Mouse (Mus musculus) lung, postnatal 0 days (tissue): ENCODE measurements around the gene Mpeg1. TPM values are rescaled to one million over a fixed set of nuclear protein-coding genes. Genes with fewer than 3 reads are reported as not detected.

Experiments
- ATAC-seq: fragments of 200-750 bp; cut with Nextera tagmentation; 2 replicates; pipeline ENCODE4 v1.8.0; 2017; ENCODE audit warnings: moderate library complexity
- DNase-seq: peaks from one replicate; pipeline ENCODE4 v3.0.0-alpha.2; 2016; ENCODE audit warnings: low spot score
- H3K27ac ChIP-seq: fragments of 300-500 bp; sonication (generic); 2 replicates; pipeline ENCODE4 v1.5.1; 2014; ENCODE audit warnings: antibody characterized with exemption, mild to moderate bottlenecking, low read length, mixed read lengths
- H3K27me3 ChIP-seq: fragments of 300-500 bp; sonication (generic); replicated peaks from 2 replicates; pipeline ENCODE4 v1.6.1; 2014; ENCODE audit warnings: low read length, mixed read lengths; ENCODE audit not compliant: insufficient read depth
- H3K36me3 ChIP-seq: fragments of 300-500 bp; sonication (generic); 2 replicates; pipeline ENCODE4 v1.6.1; 2014; ENCODE audit warnings: low read length, mixed read lengths; ENCODE audit not compliant: insufficient read depth
- H3K4me1 ChIP-seq: fragments of 300-500 bp; sonication (generic); 2 replicates; pipeline ENCODE4 v1.6.1; 2014; ENCODE audit warnings: antibody characterized with exemption, low read depth, low read length, mixed read lengths; ENCODE audit not compliant: insufficient read depth
- H3K4me2 ChIP-seq: fragments of 300-500 bp; sonication (generic); replicated peaks from 2 replicates; pipeline ENCODE4 v1.6.1; 2014; ENCODE audit warnings: low read depth, mild to moderate bottlenecking, low read length, moderate library complexity, mixed read lengths
- H3K4me3 ChIP-seq: fragments of 300-500 bp; sonication (generic); 2 replicates; pipeline ENCODE4 v1.5.1; 2014; ENCODE audit warnings: low read depth, low read length
- H3K9ac ChIP-seq: fragments of 300-500 bp; sonication (generic); replicated peaks from 2 replicates; pipeline ENCODE4 v1.6.1; 2014; ENCODE audit warnings: low read depth, mild to moderate bottlenecking
- H3K9me3 ChIP-seq: fragments of 300-500 bp; sonication (generic); 2 replicates; pipeline ENCODE4 v1.6.1; 2016; ENCODE audit warnings: low read length, mixed read lengths
- CTCF ChIP-seq: IDR thresholded peaks from 2 replicates; pipeline ENCODE4 v1.5.1; 2016; ENCODE audit warnings: antibody characterized with exemption, mild to moderate bottlenecking
- EP300 ChIP-seq: IDR thresholded peaks from 2 replicates; pipeline ENCODE4 v1.6.1; 2016; ENCODE audit warnings: antibody characterized with exemption, mild to moderate bottlenecking, control low read depth
- whole genome bisulfite sequencing: fragments of 180-500 bp; shearing (Covaris S2); extraction: QIAGEN DNeasy Blood & Tissue Kit; methylation state at CpG from one replicate; pipeline ENCODE4 v1.1.7; 2014; 5-methylcytosine and 5-hydroxymethylcytosine counted together
- polyA plus RNA-seq: library from polyadenylated mRNA; unstranded; fragments of >200 nt; fragmentation: Nextera tagmentation; extraction: Ambion mirVana; gene quantifications from 2 replicates; pipeline ENCODE4 v1.2.1, GENCODE M21; 2015

The Mpeg1 gene
- polyA plus RNA-seq, 1 experiment from 2014 or later: 5.5 TPM

- H3K9ac ChIP-seq: no peak overlapping the region
- ATAC-seq: peak; percentile 37; the same call in 1 of the 2 replicates
- H3K4me2 ChIP-seq: no peak overlapping the region
- no peaks in the 10 kb centered on the region for H3K27me3 ChIP-seq
- peak overlapping the region; percentile 47 for H3K27ac ChIP-seq
- DNase-seq: peak; percentile 65
- H3K36me3 ChIP-seq: no peaks in the 10 kb centered on the region
- H3K4me1 ChIP-seq: no peaks in the 10 kb centered on the region
- no peak overlapping the region for H3K4me3 ChIP-seq
- WGBS: 57% methylated on average over 5 of the region's 5 CpGs
- TF ChIP-seq EP300: no peak
- no peak for TF ChIP-seq CTCF
- H3K9me3 ChIP-seq: no peaks in the 10 kb centered on the region
Measured at GRCm38 (mm10) chr19:12440103-12440725, 20.4 kb upstream of the Mpeg1 start.

DNA sequence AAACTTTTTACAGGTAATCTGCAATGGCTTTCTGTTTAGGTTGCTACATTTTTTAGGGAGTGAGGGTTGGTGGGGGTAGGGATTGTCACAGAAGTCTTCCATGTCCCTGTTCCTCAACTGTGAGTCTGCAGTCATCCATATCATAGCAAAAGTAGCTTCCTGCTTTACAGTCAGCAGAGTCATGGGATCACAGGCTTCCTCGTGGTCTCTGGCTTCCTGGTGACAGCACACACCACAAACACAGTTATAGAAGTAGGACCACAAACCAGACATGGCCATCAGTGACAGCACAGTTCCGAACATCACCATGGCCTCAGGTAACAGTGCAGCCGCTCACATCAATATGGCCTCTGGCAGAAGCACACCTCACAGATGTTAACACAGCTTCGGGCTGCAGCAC is 18.0 kb upstream of the Mpeg1 start:
- no peak for ATAC-seq
- Histone ChIP-seq H3K4me2 (no peak overlapping the region), H3K27ac (no peak overlapping the region), H3K4me3 (no peak overlapping the region), H3K9ac (no peak overlapping the region), H3K36me3 (no peaks in the 10 kb centered on the region), H3K9me3 (no peaks in the 10 kb centered on the region), H3K27me3 (no peaks in the 10 kb centered on the region), H3K4me1 (no peaks in the 10 kb centered on the region)
- no peak for DNase-seq
- 66% methylated on average over 4 of the region's 4 CpGs for WGBS
- TF ChIP-seq EP300: no peak
- no peak for TF ChIP-seq CTCF

DNA sequence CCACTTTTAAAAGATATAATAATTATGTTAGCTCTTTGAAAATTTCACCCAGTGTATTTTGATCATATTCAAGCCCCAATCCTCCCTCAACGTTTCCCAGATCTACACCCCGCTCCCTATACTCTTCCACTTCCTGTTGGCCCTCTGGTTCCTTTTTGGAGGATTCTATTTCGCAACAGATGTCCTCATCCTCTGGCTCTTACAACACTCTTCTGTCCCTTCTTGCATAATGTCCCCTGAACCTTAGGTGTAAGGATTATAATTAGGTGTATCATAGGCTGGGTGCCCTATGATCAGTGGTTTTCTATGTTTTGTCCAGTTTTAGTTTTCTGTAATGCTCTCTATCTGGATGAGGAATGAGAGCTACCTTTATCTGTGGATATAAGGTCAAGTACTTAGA is 15.6 kb upstream of the Mpeg1 start:
- DNase-seq (peak; percentile 70), ATAC-seq (no peak)
- no peak overlapping the region for H3K4me2 ChIP-seq
- no peaks in the 10 kb centered on the region for H3K36me3 ChIP-seq
- no peak for TF ChIP-seq CTCF
- TF ChIP-seq EP300: peak; percentile 81
- 52% methylated on average over 3 of the region's 3 CpGs for WGBS
- H3K4me3 ChIP-seq: no peak overlapping the region
- no peaks in the 10 kb centered on the region for H3K27me3 ChIP-seq
- H3K4me1 ChIP-seq: no peaks in the 10 kb centered on the region
- no peaks in the 10 kb centered on the region for H3K9me3 ChIP-seq
- H3K9ac ChIP-seq: no peak overlapping the region
- H3K27ac ChIP-seq: no peak overlapping the region

DNA sequence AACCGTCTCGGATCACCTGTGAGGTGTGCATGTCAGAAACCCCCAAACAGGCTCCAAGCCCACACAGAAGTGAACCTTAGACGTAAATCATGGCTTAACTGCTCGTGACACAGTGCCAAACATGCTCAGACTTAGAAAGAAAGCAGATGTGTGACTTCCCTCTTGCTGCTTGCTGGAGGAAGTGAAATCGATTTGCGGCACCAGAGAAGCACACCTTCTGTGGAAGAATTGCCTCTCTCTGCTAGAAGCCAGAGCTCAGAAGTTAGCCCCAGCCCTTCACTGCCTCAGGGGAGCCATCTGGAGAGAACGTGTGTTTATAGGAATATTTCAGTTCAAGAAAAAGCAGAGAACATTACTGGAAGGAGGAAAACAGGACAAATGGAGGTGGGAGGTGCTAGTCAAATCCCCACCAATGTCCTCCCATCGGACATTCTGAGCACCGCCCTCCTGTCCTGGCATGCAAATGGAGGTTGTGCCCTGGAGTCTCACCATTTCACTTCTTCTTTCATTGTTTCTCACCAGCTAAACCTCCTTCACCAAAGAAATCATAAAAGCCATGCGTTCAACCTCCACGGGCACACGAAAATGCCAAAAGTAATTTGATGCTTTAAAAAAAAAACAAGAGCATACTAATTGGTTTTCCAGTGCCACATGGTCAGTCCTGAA is 3.0 kb upstream of the Mpeg1 start:
- Histone ChIP-seq H3K27ac (no peak overlapping the region), H3K9ac (no peak overlapping the region), H3K4me3 (no peak overlapping the region), H3K4me1 (no peaks in the 10 kb centered on the region; the same call in 1 of the 2 replicates), H3K4me2 (no peak overlapping the region), H3K27me3 (no peaks in the 10 kb centered on the region), H3K36me3 (no peaks in the 10 kb centered on the region), H3K9me3 (no peaks in the 10 kb centered on the region)
- TF ChIP-seq EP300: no peak
- no peak for ATAC-seq
- WGBS: 72% methylated on average over 12 of the region's 12 CpGs
- no peak for DNase-seq

- H3K27ac ChIP-seq: peak overlapping the region; percentile 32; the same call in 1 of the 2 replicates
- TF ChIP-seq EP300 (no peak), CTCF (no peak)
- H3K9me3 ChIP-seq: no peaks in the 10 kb centered on the region
- H3K27me3 ChIP-seq: no peaks in the 10 kb centered on the region
- H3K4me3 ChIP-seq: no peak overlapping the region
- DNase-seq (no peak), ATAC-seq (no peak)
- 67% methylated on average over 4 of the region's 4 CpGs for WGBS
- no peaks in the 10 kb centered on the region for H3K36me3 ChIP-seq
- H3K4me1 ChIP-seq: peaks cover 8% of the 10 kb centered on the region; the same call in 1 of the 2 replicates
- no peak overlapping the region for H3K9ac ChIP-seq
- H3K4me2 ChIP-seq: no peak overlapping the region
Measured at GRCm38 (mm10) chr19:12459516-12459915, 1.1 kb upstream of the Mpeg1 start.

DNA sequence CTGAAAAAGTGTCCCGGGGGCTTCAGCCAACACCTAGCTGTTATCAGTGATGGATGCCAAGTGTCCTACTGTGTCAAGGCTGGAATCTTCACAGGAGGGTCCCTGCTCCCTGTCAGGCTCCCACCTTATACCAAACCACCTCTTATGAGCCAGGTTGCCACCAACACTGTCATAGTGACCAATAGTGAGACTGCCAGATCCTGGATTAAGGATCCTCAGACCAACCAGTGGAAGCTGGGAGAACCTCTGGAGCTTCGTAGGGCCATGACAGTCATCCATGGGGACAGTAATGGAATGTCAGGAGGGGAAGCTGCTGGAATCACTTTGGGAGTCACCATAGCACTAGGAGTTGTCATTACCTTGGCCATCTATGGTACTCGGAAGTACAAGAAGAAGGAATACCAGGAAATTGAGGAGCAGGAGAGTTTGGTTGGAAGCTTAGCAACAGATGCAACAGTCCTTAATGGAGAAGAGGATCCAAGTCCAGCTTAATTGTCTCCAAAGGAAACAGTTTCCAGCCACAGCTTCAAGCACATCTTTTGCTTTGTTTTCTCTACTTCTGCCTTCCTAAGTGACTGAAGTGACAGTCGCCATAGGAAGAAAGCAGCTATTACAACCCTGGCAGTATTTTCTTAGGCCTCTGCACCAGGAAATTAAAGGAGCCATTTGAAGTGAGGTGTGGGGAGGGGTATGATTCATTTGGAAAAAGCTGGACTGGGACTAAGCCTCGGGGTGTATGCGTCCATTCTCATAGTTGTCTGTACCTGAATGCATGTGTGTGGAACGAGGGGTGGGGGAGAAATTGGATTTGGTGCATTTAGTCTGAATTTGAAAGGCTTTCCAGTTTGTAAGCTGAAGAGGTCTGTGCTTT is 2.5 kb downstream of the Mpeg1 start:
- DNase-seq: no peak
- Histone ChIP-seq H3K27ac (peak overlapping the region; percentile 86), H3K9ac (no peak overlapping the region), H3K9me3 (no peaks in the 10 kb centered on the region), H3K4me3 (no peak overlapping the region), H3K4me1 (peaks cover 8% of the 10 kb centered on the region; the same call in 1 of the 2 replicates), H3K4me2 (no peak overlapping the region), H3K36me3 (no peaks in the 10 kb centered on the region), H3K27me3 (no peaks in the 10 kb centered on the region)
- WGBS: 64% methylated on average over 7 of the region's 7 CpGs
- no peak for TF ChIP-seq CTCF
- no peak for TF ChIP-seq EP300
- ATAC-seq: peak; percentile 20; the same call in 1 of the 2 replicates
